Mouse (Mus musculus) lung, embryonic 15.5 days (tissue): ENCODE measurements around the gene Olfr1412. TPM values are rescaled to one million over a fixed set of nuclear protein-coding genes. Genes with fewer than 3 reads are reported as not detected.

Experiments
- ATAC-seq: fragments of 200-750 bp; cut with Nextera tagmentation; 2 replicates; pipeline ENCODE4 v1.8.0; 2017; ENCODE audit warnings: moderate number of reproducible peaks, borderline replicate concordance; ENCODE audit not compliant: low FRiP score, low TSS enrichment; ENCODE audit errors: extremely low read depth
- H3K27ac ChIP-seq: fragments of 300-500 bp; sonication (generic); 2 replicates; pipeline ENCODE4 v1.5.1; 2015; ENCODE audit warnings: moderate library complexity, mild to moderate bottlenecking, inconsistent platforms
- H3K27me3 ChIP-seq: fragments of 300-500 bp; sonication (generic); 2 replicates; pipeline ENCODE4 v1.6.1; 2015; ENCODE audit warnings: inconsistent platforms
- H3K36me3 ChIP-seq: fragments of 300-500 bp; sonication (generic); 2 replicates; pipeline ENCODE4 v1.6.1; 2015; ENCODE audit warnings: inconsistent platforms
- H3K4me1 ChIP-seq: fragments of 300-500 bp; sonication (generic); 2 replicates; pipeline ENCODE4 v1.6.1; 2015; ENCODE audit warnings: inconsistent platforms
- H3K4me2 ChIP-seq: fragments of 300-500 bp; sonication (generic); 2 replicates; pipeline ENCODE4 v1.6.1; 2015; ENCODE audit warnings: inconsistent platforms, mild to moderate bottlenecking, moderate library complexity
- H3K4me3 ChIP-seq: fragments of 300-500 bp; sonication (generic); 2 replicates; pipeline ENCODE4 v1.5.1; 2015; ENCODE audit warnings: mild to moderate bottlenecking, inconsistent platforms
- H3K9ac ChIP-seq: fragments of 300-500 bp; sonication (generic); 2 replicates; pipeline ENCODE4 v1.6.1; 2015; ENCODE audit warnings: inconsistent platforms
- H3K9me3 ChIP-seq: fragments of 300-500 bp; sonication (generic); 2 replicates; pipeline ENCODE4 v1.6.1; 2016; ENCODE audit warnings: inconsistent platforms
- WGBS: fragments of 180-500 bp; shearing (Covaris S2); methylation state at CpG from one replicate; pipeline ENCODE4 v1.1.7; 2015; 5-methylcytosine and 5-hydroxymethylcytosine counted together
- polyA plus RNA-seq: library from polyadenylated mRNA; unstranded; fragments of >200 nt; fragmentation: Nextera tagmentation; extraction: Ambion mirVana; gene quantifications from 2 replicates; pipeline ENCODE4 v1.2.1, GENCODE M21; 2015

The Olfr1412 gene
- polyA plus RNA-seq, 1 experiment from 2014 or later = not detected

- peaks cover 20% of the 10 kb centered on the region for H3K4me1 ChIP-seq
- H3K27me3 ChIP-seq = no peaks in the 10 kb centered on the region
- peaks cover 22% of the 10 kb centered on the region; the same call in 1 of the 2 replicates for H3K36me3 ChIP-seq
- WGBS = 93% methylated on average over 4 of the region's 4 CpGs
- H3K27ac ChIP-seq = no peak overlapping the region
- ATAC-seq = no peak
- no peak overlapping the region for H3K4me3 ChIP-seq
- no peak overlapping the region for H3K9ac ChIP-seq
- no peak overlapping the region for H3K4me2 ChIP-seq
- H3K9me3 ChIP-seq = no peaks in the 10 kb centered on the region
Measured at GRCm38 (mm10) chr1:92638736-92639135, 53.2 kb downstream of the Olfr1412 start.

GRCm38 (mm10) chr1:92640393-92640792 lies 54.8 kb downstream of the Olfr1412 start:
- Histone ChIP-seq H3K9me3 (no peaks in the 10 kb centered on the region), H3K9ac (no peak overlapping the region), H3K4me3 (no peak overlapping the region)

More at GRCm38 (mm10) chr1:92640393-92640792, 54.8 kb downstream of the Olfr1412 start:
- peaks cover 20% of the 10 kb centered on the region for H3K4me1 ChIP-seq
- 82% methylated on average over 6 of the region's 6 CpGs for WGBS
- peaks cover 22% of the 10 kb centered on the region; the same call in 1 of the 2 replicates for H3K36me3 ChIP-seq
- peak overlapping the region; percentile 84 for H3K4me2 ChIP-seq
- H3K27ac ChIP-seq = no peak overlapping the region
- H3K27me3 ChIP-seq = no peaks in the 10 kb centered on the region
- ATAC-seq = no peak

Other genes with a start within 250 kb of the Olfr1412 start
- gene Ndufa10, start 111.9 kb upstream of the Olfr1412 start, polyA plus RNA-seq = 272 and 278 TPM in 2 replicates
- not detected in 2 replicates for gene Olfr1416, start 100.7 kb upstream of the Olfr1412 start, polyA plus RNA-seq
- gene Olfr1415, start 89.7 kb upstream of the Olfr1412 start, polyA plus RNA-seq = not detected in 2 replicates
- gene Olfr1414, start 67.1 kb upstream of the Olfr1412 start, polyA plus RNA-seq = not detected in 2 replicates
- not detected in 2 replicates for gene Olfr1413, start 14.5 kb upstream of the Olfr1412 start, polyA plus RNA-seq
- not detected in 2 replicates for gene Olfr1411, start 8.6 kb downstream of the Olfr1412 start, polyA plus RNA-seq
- not detected in 2 replicates for gene Olfr1410, start 20.0 kb downstream of the Olfr1412 start, polyA plus RNA-seq
- gene Olfr12, start 32.0 kb downstream of the Olfr1412 start, polyA plus RNA-seq = not detected in 2 replicates
- 354 and 385 TPM in 2 replicates for gene Cops9, start 56.2 kb downstream of the Olfr1412 start, polyA plus RNA-seq
- gene Otos, start 63.1 kb downstream of the Olfr1412 start, polyA plus RNA-seq = 0.31 TPM in 1 of 2 replicates, not detected in the other
- 34.2 and 35.1 TPM in 2 replicates for gene Gpc1, start 245.9 kb downstream of the Olfr1412 start, polyA plus RNA-seq